Mouse (Mus musculus): ENCODE data around the gene Ncln. TPM values are rescaled to one million over a fixed set of nuclear protein-coding genes. Genes with fewer than 3 reads are reported as not detected.

The Ncln gene
- total RNA-seq, 2 experiments from 2014 or later, result 106 to 118 TPM

DNA sequence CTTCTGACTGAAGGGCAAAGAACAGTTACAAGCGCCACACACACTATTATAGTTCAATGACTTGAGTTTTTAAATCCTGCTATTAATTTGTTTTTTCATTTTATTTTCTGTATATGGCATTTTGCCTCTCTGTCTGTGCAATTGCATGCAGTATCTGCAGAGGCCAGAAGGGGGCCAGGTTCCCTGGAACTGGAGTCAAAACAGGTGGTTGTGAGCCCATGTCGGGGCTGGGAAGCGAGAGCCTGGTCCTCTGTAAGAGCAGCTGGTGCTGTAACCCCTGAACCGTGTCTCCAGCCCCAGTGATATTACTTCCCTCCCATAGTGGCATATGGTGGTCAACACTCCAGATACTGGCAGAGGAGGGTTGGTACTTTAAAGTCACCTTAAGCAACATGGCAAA is 22.4 kb upstream of the Ncln start:
- DNase-seq (ENCODE audit: low spot score in 2 of 2), result peak; percentile 72 to 76

DNA sequence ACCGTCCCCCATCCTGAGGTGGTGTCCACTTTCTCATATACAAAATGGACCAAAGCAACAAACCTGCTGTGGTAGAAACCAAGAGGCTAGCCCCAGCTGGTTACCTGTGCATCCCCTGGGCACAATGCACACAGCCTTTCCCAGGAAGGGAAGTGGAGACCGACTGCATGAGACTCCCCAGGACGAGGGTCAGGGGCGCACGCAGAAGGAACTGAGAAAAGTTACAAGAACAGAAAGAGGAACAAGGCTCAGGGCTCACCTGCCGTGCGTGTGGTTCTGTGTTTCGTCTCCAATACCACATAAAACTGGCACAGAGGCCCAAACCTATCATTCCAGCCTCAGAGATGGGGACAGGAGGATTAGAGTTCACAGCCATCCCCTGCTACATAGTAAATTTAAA is 21.0 kb upstream of the Ncln start:
- DNase-seq (ENCODE audit: low spot score in 2 of 2), result no peak

DNA sequence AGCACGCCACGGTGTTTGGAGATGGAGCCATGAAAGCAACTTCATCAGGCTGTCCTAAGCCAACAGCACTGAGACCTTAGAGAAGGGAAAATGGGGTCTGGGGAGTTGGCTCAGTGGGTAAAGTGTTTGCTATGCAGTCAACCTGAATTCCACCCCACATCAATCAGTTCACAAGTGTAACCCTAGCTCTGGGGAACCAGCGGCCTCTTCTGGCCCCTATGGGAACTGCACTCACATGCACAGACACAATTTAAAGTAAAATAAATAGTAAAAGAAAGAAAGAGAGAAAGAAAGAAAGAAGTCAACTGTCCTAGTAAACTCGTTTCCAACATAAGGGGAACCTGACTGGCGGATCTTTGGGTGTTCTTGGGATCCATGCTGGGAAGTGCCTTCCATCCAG is 17.6 kb upstream of the Ncln start:
- no peak for DNase-seq (ENCODE audit: low spot score in 2 of 2)

DNA sequence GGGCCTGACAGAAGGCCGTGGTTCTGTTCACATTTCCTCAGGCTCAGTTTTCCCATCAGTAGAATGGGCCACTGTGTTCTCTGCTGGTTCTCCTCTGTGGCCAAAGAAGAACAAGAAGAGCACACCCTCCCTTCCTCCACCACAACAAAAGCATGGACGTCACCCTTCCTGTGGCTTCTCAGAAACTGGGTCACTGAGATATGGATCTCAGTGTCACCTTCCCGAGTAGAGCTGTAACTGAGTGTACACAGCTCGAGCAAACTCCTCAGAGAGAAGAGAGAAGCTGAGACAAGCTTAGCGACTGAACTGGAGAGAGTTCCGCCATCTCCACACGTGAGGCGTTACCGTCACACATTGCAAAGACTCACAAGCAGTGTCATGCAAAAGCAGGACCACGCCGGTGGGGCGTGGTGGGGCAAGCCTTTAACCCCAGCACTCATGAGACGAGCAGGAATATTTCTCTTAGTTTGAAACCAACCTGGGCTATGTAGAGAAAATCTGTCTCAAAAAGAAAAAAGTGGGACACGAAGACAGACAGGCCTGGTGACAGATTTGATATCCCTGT is 14.1 kb upstream of the Ncln start:
- DNase-seq (ENCODE audit: low spot score in 2 of 2), result no peak

DNA sequence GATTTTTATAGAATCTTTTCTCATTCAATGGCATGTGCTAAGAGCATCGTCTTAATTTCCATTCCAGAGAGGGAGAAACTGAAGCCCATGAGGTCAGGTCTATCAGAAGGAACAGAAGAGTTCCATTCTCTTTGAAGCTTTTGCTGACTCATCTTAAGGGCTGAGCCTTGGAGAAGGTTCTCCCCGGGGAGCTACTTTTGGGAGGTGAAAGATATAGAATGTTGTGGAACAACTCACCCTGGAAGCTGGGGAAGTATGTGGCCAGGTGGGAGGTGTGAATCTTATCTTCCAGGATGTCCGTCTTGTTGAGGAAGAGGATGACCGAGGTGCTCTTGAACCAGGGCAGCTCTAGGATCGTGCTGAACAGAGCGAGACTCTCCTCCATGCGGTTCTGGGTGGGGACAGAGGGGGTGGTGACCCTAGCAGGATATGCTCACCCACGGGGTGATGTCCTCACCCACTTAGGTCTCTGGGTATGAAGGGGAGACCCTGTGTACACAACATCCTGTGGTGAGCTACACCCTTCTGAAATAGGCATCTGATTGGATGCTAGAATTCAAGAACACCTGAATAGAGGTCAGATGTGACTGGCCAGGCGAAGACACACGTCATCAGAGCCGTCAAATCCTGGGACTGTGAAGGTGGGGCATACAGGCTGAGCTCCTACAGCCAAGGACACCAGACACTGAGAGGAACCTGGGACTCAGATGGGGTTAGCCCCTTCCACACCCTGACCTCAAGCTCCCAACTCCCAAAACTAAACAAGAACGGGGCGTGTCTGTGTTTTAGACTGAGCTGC is 11.7 kb upstream of the Ncln start:
- no peak for DNase-seq (ENCODE audit: low spot score in 2 of 2)

DNA sequence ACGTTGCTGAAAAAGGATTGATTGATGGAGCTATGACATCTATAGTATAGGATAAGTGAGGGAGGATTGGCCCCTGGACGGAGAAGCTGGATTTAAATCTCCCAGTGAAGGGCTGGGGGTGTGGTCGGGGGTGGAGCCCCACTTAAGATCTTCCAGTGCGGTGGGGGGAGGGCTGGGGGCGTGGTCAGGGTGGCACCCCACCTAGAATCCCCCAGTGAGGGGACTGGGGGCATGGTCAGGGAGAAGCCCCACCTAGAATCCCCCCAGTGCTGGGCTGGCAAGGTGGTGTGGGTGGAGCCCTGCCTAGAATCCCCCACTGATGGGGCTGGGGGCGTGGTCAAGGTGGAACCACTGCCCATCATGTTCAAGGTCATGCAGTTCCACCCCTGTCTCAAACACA is 10.9 kb upstream of the Ncln start:
- DNase-seq (ENCODE audit: low spot score in 2 of 2), result no peak

DNA sequence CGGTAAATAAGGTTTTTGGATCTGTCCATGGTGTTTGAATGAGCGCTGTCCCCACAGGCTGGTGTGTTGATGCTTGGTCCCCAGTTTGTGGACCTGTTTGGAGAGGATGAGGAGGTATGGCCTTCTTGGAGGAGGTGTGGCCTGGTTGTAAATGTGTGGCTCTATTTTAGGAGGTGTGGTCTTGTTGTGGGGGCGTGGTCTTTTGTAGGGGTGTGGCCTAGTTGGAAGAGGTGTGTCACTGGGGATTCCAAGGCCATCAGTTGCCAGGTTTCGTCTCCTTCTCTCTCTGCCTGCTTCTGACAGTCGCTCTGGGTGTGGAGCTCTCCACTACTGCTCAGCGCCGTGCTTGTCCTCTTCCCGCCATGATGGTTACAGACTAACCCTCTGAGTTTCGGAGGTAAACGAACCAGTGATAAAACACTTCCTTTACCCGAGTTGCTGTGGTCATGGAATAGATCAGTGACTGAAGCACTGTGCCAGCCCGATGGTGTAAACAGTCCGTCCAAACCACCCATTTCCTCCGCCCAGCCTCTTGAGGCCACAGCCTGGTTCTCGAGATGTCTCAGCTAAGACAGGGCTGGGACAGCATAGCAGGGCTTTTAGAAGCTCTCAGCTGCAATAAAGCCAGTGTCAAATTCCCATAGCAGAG is 8.9 kb upstream of the Ncln start:
- no peak for DNase-seq (ENCODE audit: low spot score in 2 of 2)

DNA sequence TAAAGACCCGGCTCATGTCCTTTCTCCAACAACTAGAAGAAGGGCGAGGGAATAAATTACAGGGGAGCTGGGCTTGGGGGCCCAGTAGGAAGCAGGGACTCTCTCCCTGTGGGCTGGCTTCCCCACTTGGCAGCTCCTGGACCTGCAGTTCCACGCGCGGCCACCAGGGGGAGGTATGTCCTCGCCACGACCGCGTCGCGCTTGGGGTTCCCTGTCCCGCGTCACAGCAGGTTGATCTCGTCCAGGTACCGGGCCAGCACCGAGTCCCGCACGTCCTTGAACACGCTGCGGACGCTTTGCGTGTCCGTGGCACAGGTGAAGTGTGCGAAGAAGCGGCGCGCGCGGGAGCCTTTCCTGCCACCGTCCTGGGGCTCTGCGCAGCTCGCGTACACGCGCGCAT is 6.5 kb upstream of the Ncln start:
- peak; percentile 96 to 97 for DNase-seq (ENCODE audit: low spot score in 2 of 2)

DNA sequence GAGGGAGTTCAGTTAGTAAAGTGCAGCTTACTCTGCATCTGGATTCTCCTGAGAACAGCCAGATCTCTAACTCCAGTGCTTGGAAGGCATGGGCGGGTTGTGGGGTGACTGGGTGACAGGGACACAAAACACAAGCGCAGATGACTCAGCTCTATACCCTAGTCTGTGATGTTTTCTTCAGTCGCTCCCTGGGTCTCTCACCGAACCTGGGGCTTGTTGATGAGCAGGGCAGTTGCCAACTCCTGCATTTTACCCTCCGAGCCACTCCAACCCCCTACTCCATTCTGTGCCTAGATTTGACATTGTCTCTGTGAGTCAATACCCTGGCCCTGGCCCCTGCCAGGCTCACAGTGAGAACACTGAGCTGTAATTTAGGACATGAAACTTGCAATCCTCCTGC is 5.7 kb upstream of the Ncln start:
- DNase-seq (ENCODE audit: low spot score in 2 of 2), result no peak

DNA sequence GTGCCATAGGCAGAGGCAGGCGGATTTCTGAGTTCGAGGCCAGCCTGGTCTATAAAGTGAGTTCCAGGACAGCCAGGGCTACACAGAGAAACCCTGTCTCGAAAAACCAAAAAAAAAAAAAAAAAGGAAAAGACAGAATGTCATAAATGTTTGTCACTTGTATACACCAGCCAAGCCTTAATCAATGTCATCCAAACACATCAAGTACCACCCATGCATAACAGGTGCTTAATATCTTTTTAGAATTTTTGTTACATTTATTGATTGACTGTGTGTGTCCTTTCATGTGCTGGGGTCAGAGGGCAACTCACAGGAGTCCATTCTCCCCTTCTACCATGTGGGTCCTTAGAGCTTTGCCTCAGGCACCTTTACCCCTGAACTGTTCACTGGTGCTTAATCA is 3.8 kb upstream of the Ncln start, which contains the start of gene S1pr4:
S1pr4 (minus strand) TSS at position 101 of the 400 bp plus-strand sequence.
- no peak for DNase-seq (ENCODE audit: low spot score in 2 of 2)

DNA sequence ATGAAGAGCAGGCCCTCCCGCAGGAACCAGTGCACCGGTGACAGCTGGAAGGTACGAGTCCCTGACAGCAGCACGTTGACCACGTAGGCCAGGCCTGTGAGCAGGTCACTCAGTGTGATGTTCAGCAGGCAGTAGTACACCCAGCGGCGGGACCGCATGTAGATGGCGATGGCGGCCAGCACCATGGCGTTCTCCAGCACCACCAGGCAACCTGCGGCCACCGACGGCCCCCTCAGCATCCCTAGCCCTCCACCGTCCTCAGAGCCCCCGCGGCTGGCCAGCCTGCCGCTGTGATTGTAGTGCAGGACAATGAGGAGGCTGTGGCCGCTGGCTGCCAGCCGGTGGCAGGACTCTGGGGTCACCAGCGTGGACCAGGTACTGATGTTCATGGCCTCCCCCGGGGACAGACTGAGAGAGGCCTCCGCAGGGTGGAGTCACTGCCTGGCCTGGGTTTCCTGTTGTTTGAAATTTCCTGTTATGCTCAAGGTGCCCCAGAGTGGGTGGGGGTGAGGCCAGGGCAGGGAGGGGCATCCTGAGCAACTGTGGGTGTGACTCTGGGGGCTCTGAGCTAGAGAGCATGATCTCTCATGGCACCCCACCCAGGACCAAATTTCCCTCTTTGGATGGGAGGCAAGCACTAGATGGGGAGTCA is 3.2 kb upstream of the Ncln start:
- DNase-seq (ENCODE audit: low spot score in 2 of 2), result no peak

DNA sequence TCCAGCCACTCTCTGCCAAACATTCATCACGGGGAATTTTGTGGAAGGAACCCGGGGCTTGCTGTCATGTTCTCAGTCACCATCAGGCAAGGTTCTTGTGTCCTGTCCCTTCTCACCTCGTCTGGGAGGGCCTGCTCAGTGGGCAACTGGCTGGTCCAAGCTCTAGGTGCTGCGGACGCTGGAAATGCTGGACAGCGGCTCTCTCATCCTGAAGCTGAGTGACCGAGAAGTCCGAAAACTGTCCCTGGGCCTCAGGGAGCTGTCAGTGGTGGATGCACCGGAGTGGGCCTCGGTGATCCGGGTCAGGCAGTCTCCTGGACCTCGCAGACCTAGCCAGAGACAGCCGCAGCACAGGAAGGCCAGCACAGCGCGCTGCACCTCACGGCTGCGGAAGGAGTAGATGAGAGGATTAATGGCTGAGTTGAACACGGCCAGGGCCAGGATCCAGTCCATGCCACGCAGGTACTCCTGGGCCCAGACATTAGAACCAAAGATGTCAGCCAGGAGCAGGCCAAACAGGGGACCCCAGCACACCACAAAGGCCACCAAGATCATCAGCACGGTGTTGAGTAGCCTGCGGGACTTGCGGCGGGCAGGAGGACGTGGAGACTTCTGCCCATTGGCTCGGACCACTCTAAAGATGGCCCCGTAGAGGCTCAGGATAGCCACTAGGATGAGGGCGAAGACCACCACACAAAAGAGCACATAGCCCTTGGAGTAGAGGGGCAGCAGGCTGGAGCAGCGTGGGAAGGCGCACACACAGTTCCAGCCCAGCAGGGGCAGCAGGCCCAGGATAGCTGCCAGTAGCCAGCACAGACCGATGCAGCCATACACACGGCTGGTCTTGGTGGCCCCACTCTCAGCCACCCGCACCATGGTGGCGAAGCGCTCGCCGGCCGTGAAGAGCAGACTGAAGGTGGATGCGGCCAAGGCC is 2.4 kb upstream of the Ncln start:
- DNase-seq (ENCODE audit: low spot score in 2 of 2), result no peak

DNA sequence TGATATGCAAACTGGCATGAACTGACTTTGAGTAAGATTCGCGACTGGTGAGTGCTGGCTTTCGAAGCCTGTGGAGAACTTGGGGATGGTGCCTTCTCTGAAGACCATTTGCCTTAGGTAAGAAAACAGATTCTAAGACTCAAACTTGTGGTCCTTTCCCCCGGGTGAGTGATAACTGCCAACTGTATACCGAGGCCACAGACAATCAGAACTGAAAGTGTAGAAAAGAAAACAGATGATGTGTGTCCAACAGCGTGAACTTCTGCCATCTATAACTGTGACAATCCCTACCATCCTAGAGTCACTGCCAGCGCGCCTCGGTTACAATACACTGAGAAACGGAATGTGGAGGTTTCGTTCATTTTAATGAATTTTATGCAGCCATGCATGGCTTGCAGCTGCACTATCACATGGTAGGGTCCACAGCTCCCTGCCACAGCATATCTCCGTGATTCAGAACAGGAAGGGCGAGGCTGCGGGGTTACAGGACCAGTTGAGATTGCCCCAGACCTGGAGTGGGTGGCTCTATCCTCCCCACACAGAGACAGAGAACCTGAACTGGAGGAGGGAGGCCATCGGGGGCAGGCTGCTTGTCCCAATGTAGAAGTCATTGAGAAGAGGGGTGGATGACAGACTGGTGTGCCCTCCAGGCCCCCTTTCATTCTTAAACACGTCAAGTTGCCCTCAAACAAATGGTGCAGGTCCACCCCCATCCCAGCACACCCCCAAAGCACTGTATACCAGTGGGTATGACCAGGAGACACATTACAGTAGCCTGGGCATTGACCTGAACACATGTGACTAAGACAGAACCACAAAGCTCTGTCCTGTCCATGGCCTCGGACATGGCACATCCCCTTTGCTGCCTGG is 1.4 kb upstream of the Ncln start:
- no peak for DNase-seq (ENCODE audit: low spot score in 2 of 2)

DNA sequence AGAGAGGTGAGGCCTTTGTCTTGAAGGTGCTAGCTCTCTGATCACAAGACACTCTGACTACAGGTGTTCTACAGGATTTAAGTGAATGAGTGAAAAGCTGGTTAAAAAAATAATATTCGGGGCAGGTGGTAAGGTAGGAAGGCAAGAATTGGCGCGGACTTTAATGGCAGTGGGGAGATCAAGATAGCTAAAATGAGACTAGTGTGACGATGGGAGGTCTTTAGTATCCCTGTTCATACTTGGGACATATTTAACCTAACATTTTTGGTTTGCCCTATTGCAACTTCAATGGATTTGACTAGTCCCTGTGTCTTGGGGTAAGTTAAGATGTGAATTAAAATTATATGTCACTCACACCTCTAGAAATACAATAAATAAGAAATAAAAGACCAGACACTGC is 777 bp upstream of the Ncln start:
- no peak for DNase-seq (ENCODE audit: low spot score in 2 of 2)

DNA sequence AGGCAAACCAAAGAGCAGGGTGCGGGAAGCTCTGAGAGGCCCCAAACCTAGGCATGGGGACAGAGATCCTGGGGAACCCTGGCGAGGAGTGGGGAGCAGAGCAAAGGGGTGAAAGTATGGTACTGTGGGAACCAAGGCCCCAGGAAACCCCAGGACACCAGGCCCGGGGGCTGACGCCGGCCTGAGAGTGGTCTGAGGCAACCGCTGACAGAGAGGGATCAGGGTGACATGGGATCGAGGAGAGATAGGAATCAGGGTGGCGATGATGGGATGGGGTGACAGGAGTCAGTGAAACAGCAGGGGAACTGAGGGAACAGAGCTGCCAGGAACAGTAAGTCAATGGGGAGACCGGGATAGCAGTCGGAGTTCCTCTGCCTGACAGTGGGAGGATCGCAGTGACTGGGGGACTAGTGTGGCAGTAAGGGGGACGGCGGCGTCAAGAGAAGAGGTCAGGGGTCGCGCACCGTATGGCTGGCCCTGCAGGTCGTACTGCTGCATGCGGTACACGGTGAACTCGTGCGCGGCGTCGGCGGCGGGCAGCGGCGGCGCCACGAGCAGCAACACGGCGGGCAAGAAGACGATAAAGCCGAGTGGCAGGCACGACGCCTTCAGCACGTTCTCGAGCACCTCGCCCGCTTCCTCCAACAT is 452 bp downstream of the Ncln start:
- no peak for DNase-seq (ENCODE audit: low spot score in 2 of 2)

DNA sequence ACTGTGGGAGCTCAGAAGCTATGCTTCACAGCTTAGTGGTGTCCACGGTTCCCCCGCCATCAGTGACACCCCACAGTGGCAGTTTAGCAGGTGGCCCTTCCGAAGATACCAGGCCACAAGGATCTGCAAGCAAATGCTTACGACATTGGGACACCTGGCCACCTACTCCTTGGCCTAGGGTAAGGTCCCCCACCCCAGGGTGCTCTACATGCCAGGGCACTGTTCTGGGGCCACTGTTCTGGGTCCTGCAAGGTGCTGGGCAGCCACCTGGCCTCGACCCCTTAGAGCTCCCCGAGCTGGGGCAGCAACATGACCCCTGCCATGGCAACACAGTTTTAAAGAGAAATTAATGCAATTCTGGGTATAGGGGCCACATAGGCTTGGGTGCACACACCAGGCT is 1.0 kb downstream of the Ncln start:
- DNase-seq (ENCODE audit: low spot score in 2 of 2), result no peak

DNA sequence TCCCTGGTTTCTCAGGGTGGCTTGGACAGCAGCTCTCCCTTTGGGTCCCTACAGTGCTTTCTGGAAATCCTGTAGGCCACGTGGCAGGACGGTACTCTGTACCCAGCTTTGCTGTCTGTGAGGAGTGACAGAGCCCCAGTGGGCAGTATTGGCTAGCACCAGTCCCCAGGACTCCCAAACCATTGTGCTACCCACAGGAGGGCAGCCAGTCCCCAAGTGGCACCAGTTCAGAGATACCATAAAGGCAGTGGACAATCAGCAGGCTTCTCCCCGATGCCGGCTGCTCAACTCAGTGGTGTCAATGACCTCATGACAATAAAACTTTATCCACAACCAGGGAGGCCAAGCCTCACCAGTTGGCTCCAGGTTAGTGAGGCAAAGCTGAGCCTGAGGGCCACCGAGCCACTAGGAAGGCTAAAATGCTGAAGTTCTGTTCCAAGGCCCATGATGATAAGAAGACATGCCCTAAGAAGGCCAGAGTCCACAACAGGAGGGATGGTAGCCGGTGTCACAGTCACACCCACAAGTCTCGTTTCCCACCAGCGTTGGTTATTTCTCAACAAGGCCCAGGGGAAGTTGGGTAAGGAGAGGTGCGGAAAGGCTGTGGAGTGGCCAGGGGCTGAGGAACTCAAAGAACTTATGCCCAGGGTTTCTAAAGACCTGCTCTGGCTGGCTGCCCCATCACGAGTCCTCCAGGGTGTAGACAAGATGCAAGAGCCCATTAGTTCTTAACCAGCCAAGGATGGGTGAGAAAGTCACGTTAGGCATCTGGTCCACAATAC is 1.7 kb downstream of the Ncln start:
- DNase-seq (ENCODE audit: low spot score in 2 of 2), result no peak

DNA sequence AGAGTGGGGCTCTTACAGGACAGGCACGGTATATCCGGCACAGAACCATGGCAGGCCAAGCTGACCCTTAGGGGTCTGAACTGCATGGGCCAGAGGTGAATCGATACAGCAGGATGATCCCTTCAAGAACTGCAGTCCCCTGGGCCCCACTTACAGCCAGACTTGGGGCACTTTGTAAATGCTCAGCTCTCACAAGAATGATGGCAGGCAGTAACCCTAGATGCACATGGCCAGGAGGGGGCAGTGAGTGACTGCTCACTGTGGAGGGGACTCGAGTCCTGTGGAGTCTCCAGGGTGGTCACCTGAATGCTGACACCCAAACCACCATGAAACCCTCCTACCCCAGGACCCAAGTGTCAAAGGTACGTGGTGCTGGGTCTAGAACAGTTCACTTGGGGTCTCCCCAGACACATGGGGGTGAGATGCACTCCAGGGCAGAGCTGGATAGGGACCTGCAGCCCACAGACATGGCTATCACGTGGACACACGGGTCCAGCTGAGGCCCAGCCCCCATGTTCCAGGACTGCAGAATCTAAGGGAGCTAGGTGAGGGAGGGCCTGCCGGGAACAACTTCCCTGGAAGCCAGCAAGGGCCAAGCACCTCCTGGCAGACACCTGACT is 2.5 kb downstream of the Ncln start:
- DNase-seq (ENCODE audit: low spot score in 2 of 2), result no peak

Data from adrenal gland, adult 18-20 months (tissue).